Mouse (Mus musculus) testis, adult 2 months (tissue): Measurements from ENCODE around the gene Srpk2.

Experiments
- CTCF ChIP-seq: fragments of 200-500 bp; IDR thresholded peaks from 2 replicates; pipeline ENCODE4 v1.5.1; 2012; ENCODE audit warnings: low read depth, mild to moderate bottlenecking, inconsistent platforms, low read length, moderate library complexity; ENCODE audit not compliant: control insufficient read depth, insufficient read depth, insufficient replicate concordance
- POLR2A ChIP-seq: fragments of 200-500 bp; IDR thresholded peaks from 2 replicates; pipeline ENCODE4 v1.6.1; 2012; ENCODE audit warnings: low read depth, mild to moderate bottlenecking, inconsistent platforms, low read length, moderate library complexity; ENCODE audit not compliant: control insufficient read depth

DNA sequence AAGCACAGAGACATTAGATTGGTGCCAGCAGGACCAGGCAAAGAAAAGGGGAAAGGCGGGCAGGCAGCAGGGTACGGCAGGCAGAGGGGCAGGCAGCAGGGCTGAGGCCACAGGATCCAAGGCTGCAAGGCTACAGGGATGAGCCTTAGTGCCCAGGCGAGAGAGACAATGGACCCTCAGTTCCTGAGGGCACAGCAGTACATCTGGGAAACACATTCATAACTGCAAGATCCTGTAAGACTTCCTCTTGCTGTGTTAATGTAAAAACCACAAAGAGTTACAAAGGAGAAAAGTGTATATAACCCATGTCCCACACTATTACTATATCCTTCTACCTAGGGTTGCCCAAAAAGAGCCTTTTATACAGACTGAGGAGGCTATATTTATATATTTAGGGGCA, 33.9 kb downstream of the Srpk2 start:
- TF ChIP-seq CTCF, result no peak
- no peak for TF ChIP-seq POLR2A
